Mouse (Mus musculus): ENCODE results near the gene Actr3b. TPM values are rescaled to one million over a fixed set of nuclear protein-coding genes. Genes with fewer than 3 reads are reported as not detected.

The Actr3b gene
- polyA plus RNA-seq (2012; rRNA removed) = 0.25 and 0.30 TPM in 2 replicates

DNA sequence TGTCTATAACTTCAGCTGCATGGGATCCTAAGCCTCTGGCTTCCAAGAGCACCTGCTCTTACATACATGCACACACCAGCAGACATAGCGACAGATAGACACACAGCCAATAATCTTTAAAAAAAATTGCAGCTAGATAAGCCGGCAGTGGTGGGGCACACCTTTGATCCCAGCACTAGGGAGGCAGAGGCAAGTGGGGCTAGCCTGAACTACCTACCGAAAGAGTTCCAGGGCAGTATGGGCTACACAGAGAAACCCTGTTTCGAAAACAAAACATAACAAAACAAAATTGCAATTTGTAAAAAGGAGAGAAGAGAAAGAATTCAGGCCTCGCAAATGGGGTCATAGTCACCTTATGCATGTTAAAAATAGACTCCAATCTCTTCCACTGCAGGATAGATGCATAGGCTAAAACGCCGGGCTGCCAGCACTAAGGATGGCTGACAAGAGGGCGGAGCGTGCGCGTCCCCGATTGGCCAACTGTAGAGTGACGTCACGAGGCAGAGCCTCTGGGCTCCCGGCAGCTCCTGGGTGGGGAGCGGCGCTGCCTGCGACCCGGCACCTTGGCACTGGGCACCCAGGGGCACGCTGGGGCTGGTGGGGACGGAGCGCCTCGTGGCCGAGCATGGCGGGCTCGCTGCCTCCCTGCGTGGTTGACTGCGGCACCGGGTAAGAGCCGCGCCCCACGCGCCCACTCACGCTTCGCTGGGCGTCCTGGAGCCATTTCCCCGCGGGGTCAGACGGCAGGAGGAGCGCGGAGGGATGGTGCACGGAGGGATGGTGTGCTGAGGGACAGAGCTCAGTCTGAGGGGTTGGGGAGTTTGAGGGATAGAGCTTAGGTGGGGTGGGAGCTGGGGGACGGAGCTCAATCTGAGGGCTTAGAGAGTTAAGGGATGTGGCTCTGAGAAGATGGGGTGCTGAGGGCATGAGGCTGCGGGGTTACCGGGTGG, at the start of gene Actr3b:
Gene Actr3b, plus strand, starts transcription at position 538 of the 950 bp plus-strand sequence.

Other genes starting within 250 kb of the Actr3b start
- gene Cct8l1, start 243.9 kb upstream of the Actr3b start, polyA plus RNA-seq (2012; rRNA removed) = not detected in 2 replicates
- gene Xrcc2, start 54.2 kb upstream of the Actr3b start, polyA plus RNA-seq (2012; rRNA removed) = 4.7 and 5.5 TPM in 2 replicates
- not detected in 2 replicates for gene Gm21663, start 182.4 kb downstream of the Actr3b start, polyA plus RNA-seq (2012; rRNA removed)
- gene Gm21671, start 194.4 kb downstream of the Actr3b start, polyA plus RNA-seq (2012; rRNA removed) = not detected in 2 replicates
- not detected in 2 replicates for gene Gm21680, start 212.7 kb downstream of the Actr3b start, polyA plus RNA-seq (2012; rRNA removed)
- not detected in 2 replicates for gene Gm21698, start 228.7 kb downstream of the Actr3b start, polyA plus RNA-seq (2012; rRNA removed)
- gene Gm1979, start 244.8 kb downstream of the Actr3b start, polyA plus RNA-seq (2012; rRNA removed) = not detected in 2 replicates